Mouse (Mus musculus): ENCODE data around the gene Nub1. TPM values are rescaled to one million over a fixed set of nuclear protein-coding genes. Genes with fewer than 3 reads are reported as not detected.

Gene Nub1
- 41.2 and 42.8 TPM in 2 replicates for polyA plus RNA-seq (2015; fragmentation: Nextera tagmentation; extraction: Ambion mirVana)

- Histone ChIP-seq H3K36me3 (peaks cover 13% of the 10 kb centered on the region), H3K4me1 (replicated peaks) (peaks cover 22% of the 10 kb centered on the region), H3K4me3 (replicated peaks) (peak within 1 kb of the TSS; percentile 92), H3K9ac (replicated peaks) (peak within 1 kb of the TSS; percentile 86), H3K27me3 (no peaks in the 10 kb centered on the region), H3K4me2 (replicated peaks) (peak within 1 kb of the TSS; percentile 61), H3K9me3 (no peaks in the 10 kb centered on the region), H3K27ac (peak within 1 kb of the TSS; percentile 89)
- WGBS: under 1% methylated on average over 52 of the region's 53 CpGs
- ATAC-seq: peak; percentile 98
Measured at GRCm38 (mm10) chr5:24685366-24686093, at the start of gene Nub1. Gene Nub1 (plus strand): TSS chr5:24685532.

- no peaks in the 10 kb centered on the region for H3K27me3 ChIP-seq
- 83% methylated on average over 4 of the region's 4 CpGs for WGBS
- no peak overlapping the region for H3K9ac ChIP-seq (replicated peaks)
- H3K4me1 ChIP-seq (replicated peaks): peaks cover 21% of the 10 kb centered on the region
- H3K4me3 ChIP-seq (replicated peaks): no peak overlapping the region
- no peak overlapping the region for H3K4me2 ChIP-seq (replicated peaks)
- H3K27ac ChIP-seq: no peak overlapping the region
- H3K9me3 ChIP-seq: no peaks in the 10 kb centered on the region
- ATAC-seq: no peak
- no peaks in the 10 kb centered on the region for H3K36me3 ChIP-seq
Measured at GRCm38 (mm10) chr5:24636987-24637386, 48.3 kb upstream of the Nub1 start.

DNA sequence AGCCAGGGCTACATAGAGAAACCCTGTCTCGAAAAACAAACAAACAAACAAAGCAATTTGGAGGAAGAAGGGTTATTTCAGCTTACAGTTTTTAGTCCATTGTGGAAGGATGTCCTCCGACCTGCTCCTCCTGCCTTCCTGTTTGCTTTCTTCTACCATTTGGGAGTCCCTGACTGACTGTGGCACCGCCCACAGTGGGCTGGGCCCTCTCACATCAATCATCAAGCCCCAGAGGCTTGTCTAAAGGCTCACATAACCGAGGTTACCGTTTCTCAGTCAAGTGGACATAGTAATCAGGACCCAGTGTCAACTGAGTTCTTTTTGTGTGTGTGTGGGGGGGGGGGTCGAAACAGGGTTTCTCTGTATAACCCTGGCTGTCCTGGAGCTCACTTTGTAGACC is 47.2 kb upstream of the Nub1 start:
- Histone ChIP-seq H3K36me3 (no peaks in the 10 kb centered on the region), H3K4me1 (replicated peaks) (peaks cover 21% of the 10 kb centered on the region), H3K9ac (replicated peaks) (no peak overlapping the region), H3K4me3 (replicated peaks) (no peak overlapping the region), H3K4me2 (replicated peaks) (no peak overlapping the region), H3K27me3 (no peaks in the 10 kb centered on the region), H3K9me3 (no peaks in the 10 kb centered on the region), H3K27ac (no peak overlapping the region)
- ATAC-seq: no peak
- 66% methylated on average over 6 of the region's 6 CpGs for WGBS

- H3K9ac ChIP-seq (replicated peaks): no peak overlapping the region
Measured at GRCm38 (mm10) chr5:24639081-24639480, 46.3 kb upstream of the Nub1 start.

DNA sequence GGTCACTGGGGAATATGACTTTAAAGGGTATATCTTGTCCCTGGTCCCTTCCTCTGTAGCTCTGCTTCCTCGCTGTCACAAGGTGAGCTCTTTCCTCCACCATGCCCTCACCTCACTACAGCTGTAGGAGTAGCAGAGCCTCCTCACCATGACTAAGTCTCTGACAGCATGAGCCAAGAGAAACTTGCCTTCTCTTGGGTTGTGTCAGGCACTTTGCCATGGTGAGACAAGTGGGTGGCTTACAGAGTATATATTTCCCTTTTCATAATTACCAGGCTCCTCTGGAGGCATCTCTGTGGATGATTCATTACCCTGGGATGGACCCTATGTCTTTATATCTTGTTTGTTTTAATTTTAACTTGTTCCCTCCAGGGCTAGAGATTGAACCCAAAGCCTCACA is 39.9 kb upstream of the Nub1 start:
- WGBS: 76% methylated on average over 1 of the region's 1 CpGs
- no peak for ATAC-seq
- no peak overlapping the region for H3K4me3 ChIP-seq (replicated peaks)
- H3K4me1 ChIP-seq (replicated peaks): no peaks in the 10 kb centered on the region
- no peak overlapping the region for H3K9ac ChIP-seq (replicated peaks)
- no peaks in the 10 kb centered on the region for H3K36me3 ChIP-seq
- no peak overlapping the region for H3K27ac ChIP-seq
- no peak overlapping the region for H3K4me2 ChIP-seq (replicated peaks)
- H3K9me3 ChIP-seq: no peaks in the 10 kb centered on the region
- no peaks in the 10 kb centered on the region for H3K27me3 ChIP-seq

More at GRCm38 (mm10) chr5:24639081-24639480, 46.3 kb upstream of the Nub1 start:
- H3K9me3 ChIP-seq: no peaks in the 10 kb centered on the region
- H3K4me2 ChIP-seq (replicated peaks): no peak overlapping the region
- 0 out of 2 replicates have a peak overlapping the region, but pooled peaks have one; percentile 17 for H3K27ac ChIP-seq
- H3K4me3 ChIP-seq (replicated peaks): no peak overlapping the region
- peaks cover 21% of the 10 kb centered on the region for H3K4me1 ChIP-seq (replicated peaks)
- H3K36me3 ChIP-seq: no peaks in the 10 kb centered on the region
- 64% methylated on average over 6 of the region's 6 CpGs for WGBS
- peak; percentile 48 for ATAC-seq
- no peaks in the 10 kb centered on the region for H3K27me3 ChIP-seq

DNA sequence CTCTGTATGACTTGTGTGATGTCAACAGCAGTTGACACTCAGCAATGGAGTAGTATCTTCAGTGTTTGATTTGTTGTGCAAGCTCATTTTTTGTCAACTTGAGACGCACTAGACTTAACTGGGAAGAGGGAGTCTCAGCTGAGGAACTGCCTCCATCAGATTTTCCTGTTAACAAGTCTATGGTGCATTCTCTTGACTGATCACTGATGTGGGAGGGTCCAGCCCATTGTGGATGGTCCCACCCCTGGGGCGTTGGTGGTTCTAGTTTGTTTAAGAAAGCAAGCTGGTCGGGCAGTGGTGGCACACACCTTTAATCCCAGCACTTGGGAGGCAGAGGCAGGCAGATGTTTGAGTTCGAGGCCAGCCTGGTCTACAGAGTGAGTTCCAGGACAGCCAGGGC is 36.1 kb upstream of the Nub1 start:
- Histone ChIP-seq H3K9ac (replicated peaks) (no peak overlapping the region), H3K27ac (no peak overlapping the region), H3K27me3 (peaks cover 6% of the 10 kb centered on the region; the same call in 1 of the 2 replicates), H3K4me2 (replicated peaks) (no peak overlapping the region), H3K36me3 (no peaks in the 10 kb centered on the region), H3K4me1 (replicated peaks) (no peaks in the 10 kb centered on the region), H3K4me3 (replicated peaks) (no peak overlapping the region), H3K9me3 (no peaks in the 10 kb centered on the region)
- ATAC-seq: no peak
- 65% methylated on average over 4 of the region's 4 CpGs for WGBS

GRCm38 (mm10) chr5:24649701-24650100 is 35.6 kb upstream of the Nub1 start:
- Histone ChIP-seq H3K4me1 (replicated peaks) (no peaks in the 10 kb centered on the region), H3K36me3 (no peaks in the 10 kb centered on the region), H3K9me3 (no peaks in the 10 kb centered on the region), H3K4me2 (replicated peaks) (no peak overlapping the region), H3K27me3 (peaks cover 6% of the 10 kb centered on the region; the same call in 1 of the 2 replicates), H3K9ac (replicated peaks) (no peak overlapping the region), H3K27ac (no peak overlapping the region), H3K4me3 (replicated peaks) (no peak overlapping the region)
- no peak for ATAC-seq
- WGBS: 80% methylated on average over 7 of the region's 7 CpGs

- Histone ChIP-seq H3K27me3 (peaks cover 6% of the 10 kb centered on the region; the same call in 1 of the 2 replicates), H3K4me1 (replicated peaks) (no peaks in the 10 kb centered on the region), H3K9me3 (no peaks in the 10 kb centered on the region), H3K27ac (no peak overlapping the region), H3K9ac (replicated peaks) (no peak overlapping the region; the same call in 1 of the 2 replicates), H3K4me3 (replicated peaks) (no peak overlapping the region), H3K36me3 (no peaks in the 10 kb centered on the region), H3K4me2 (replicated peaks) (no peak overlapping the region)
- 82% methylated on average over 6 of the region's 6 CpGs for WGBS
- no peak for ATAC-seq
Measured at GRCm38 (mm10) chr5:24651356-24651755, 34.0 kb upstream of the Nub1 start.

DNA sequence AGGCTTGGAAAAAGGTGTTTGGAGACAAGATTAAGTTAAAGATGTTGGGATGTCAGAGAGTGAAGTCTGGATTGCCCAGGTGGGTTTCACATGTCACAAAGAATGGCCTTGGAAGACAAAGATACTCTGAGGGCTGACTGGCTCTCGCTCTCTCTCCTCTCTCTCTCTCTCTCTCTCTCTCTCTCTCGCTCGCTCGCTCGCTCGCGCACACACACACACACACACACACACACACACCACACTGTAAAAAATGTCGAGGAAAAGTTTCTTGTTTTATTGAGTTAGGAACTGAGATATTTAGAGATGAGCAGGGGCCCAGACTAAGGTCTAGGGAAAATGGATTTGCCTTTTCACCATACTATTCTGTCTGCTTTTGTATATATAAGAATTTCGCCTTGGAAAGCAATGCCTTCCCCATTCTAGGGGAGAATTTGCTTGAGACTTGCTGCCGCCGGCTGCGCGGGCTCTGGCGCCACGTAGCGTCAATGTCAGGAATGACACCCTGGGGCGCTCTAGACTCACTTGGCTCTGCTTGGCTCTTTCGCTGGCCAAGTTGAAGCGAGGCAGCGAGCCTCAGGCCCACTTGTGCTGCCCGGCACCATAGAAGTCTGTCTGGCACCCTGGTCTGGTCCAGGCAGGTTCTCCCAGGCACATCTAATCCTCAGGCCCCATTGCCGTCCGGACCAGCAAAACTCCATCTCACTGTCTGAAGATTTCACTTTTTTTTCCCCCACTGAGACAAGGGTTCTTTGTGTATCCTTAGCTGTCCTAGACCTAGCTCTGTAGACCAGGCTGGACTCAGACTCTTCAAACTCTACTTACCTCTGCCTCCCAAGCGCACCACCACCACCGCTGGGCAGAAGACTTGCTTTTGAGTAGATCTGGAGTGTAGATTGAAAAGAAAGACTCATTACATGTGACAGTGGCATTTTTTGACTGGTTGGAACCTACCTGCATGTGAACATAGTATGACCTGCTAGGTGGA is 33.3 kb upstream of the Nub1 start:
- H3K9ac ChIP-seq (replicated peaks): no peak overlapping the region; the same call in 1 of the 2 replicates
- peak; percentile 86 for ATAC-seq
- H3K27me3 ChIP-seq: peaks cover 6% of the 10 kb centered on the region; the same call in 1 of the 2 replicates
- H3K4me1 ChIP-seq (replicated peaks): no peaks in the 10 kb centered on the region
- no peak overlapping the region for H3K4me3 ChIP-seq (replicated peaks)
- no peaks in the 10 kb centered on the region for H3K9me3 ChIP-seq
- 25% methylated on average over 25 of the region's 25 CpGs for WGBS
- no peak overlapping the region for H3K27ac ChIP-seq
- no peak overlapping the region for H3K4me2 ChIP-seq (replicated peaks)
- H3K36me3 ChIP-seq: no peaks in the 10 kb centered on the region

DNA sequence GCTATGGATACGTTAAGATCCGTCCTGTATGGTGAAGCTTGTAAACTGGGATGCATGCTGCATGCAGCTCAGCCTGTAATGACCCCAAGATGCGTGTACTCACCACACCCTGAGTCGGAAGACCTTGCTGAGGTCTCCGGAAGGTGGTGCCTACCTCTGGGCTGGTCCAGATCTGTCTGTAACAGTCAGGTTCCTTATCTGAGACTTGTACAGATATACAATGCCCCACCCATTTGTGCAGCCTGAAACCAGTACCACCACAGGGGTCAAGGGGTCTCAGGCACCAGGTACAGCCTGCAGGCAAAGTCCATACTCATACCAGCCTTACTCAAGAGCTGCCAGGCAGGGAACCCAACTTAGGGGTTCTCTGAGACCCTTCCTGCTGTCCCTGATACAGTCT is 32.6 kb upstream of the Nub1 start:
- no peak overlapping the region for H3K4me2 ChIP-seq (replicated peaks)
- H3K36me3 ChIP-seq: no peaks in the 10 kb centered on the region
- ATAC-seq: 0 out of 2 replicates have a peak, but pooled peaks have one; percentile 40
- H3K4me1 ChIP-seq (replicated peaks): 0 out of 2 replicates have a peak, but pooled peaks cover 3% of the 10 kb centered on the region
- no peak overlapping the region for H3K4me3 ChIP-seq (replicated peaks)
- WGBS: 90% methylated on average over 5 of the region's 5 CpGs
- H3K9ac ChIP-seq (replicated peaks): no peak overlapping the region
- no peak overlapping the region for H3K27ac ChIP-seq
- peaks cover 6% of the 10 kb centered on the region; the same call in 1 of the 2 replicates for H3K27me3 ChIP-seq
- H3K9me3 ChIP-seq: no peaks in the 10 kb centered on the region

DNA sequence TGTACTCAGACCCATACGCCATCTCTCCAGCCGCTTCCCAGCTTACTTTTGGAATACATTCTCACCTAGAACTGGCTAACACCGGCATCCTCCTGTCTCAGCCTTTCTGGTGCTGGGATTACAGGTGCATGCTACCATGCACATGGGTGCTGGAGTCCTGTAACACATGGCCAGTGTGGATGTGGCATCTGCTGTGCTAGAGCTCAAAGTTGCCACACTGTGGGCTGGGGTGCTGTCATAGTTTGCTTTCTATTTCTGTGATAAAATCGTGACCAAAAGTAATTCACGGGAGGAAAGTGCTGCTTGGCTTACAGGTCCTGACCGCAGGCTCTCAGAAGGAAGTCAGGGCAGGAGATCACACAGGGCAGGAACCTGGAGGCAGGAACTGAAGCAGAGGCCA is 30.8 kb upstream of the Nub1 start:
- Histone ChIP-seq H3K36me3 (no peaks in the 10 kb centered on the region), H3K27ac (no peak overlapping the region), H3K9ac (replicated peaks) (no peak overlapping the region), H3K4me3 (replicated peaks) (no peak overlapping the region), H3K27me3 (peaks cover 6% of the 10 kb centered on the region; the same call in 1 of the 2 replicates), H3K4me1 (replicated peaks) (0 out of 2 replicates have a peak, but pooled peaks cover 3% of the 10 kb centered on the region), H3K9me3 (no peaks in the 10 kb centered on the region), H3K4me2 (replicated peaks) (no peak overlapping the region)
- no peak for ATAC-seq
- 85% methylated on average over 6 of the region's 6 CpGs for WGBS

- no peak for ATAC-seq
- 55% methylated on average over 2 of the region's 2 CpGs for WGBS
- H3K9ac ChIP-seq (replicated peaks): no peak overlapping the region
- H3K9me3 ChIP-seq: no peaks in the 10 kb centered on the region
- no peaks in the 10 kb centered on the region for H3K36me3 ChIP-seq
- no peak overlapping the region for H3K4me2 ChIP-seq (replicated peaks)
- peaks cover 6% of the 10 kb centered on the region; the same call in 1 of the 2 replicates for H3K27me3 ChIP-seq
- H3K27ac ChIP-seq: no peak overlapping the region
- 0 out of 2 replicates have a peak, but pooled peaks cover 3% of the 10 kb centered on the region for H3K4me1 ChIP-seq (replicated peaks)
- no peak overlapping the region for H3K4me3 ChIP-seq (replicated peaks)
Measured at GRCm38 (mm10) chr5:24657113-24657512, 28.2 kb upstream of the Nub1 start.

Measured in midbrain, embryonic 13.5 days (tissue).